ENCODE assay signal across 24 mouse cellular contexts in genomic region chr7:95852630-95853029, GRCm38 (mm10).
DNase-seq lines count a peak whose midpoint lies in the region; ATAC-seq and TF ChIP-seq lines count a peak whose summit lies in the region.
"Had no signal": no experiment of that assay in that cellular context is flagged by ENCODE, and none has a peak within 500 bp of the region (broad histone marks: within the 10 kb centered on the region; RNA-seq: fewer than 3 reads in every experiment).

No protein-coding gene starts in this region.

- WGBS in heart, embryonic 11.5 days (ENCODE audit: insufficient replicate concordance), result 78% methylated on average over 6 of the region's 6 CpGs

- TF ChIP-seq POLR2A in myocyte (IDR thresholded peaks at IDR 0.05; ENCODE audit: insufficient read length, low read depth), result no peak

- H3K27ac ChIP-seq in heart, embryonic 11.5 days (ENCODE audit: low read depth, low read length), result no peak overlapping the region
- H3K27ac ChIP-seq: embryonic facial prominence, embryonic 10.5 days; embryonic facial prominence, embryonic 13.5 days; forebrain, embryonic 15.5 days; heart, adult 2 months; heart, embryonic 10.5 days; hindbrain, embryonic 12.5 days; hindbrain, embryonic 15.5 days had no signal

- ATAC-seq in heart, embryonic 11.5 days (replicated peaks; ENCODE audit: insufficient number of reproducible peaks, low FRiP score, low TSS enrichment), result no peak
- ATAC-seq: activated CD4-positive, CD25-positive, alpha-beta regulatory T cell, adult 4 months; forebrain, embryonic 15.5 days; intestine, postnatal 0 days had no signal

- no peak overlapping the region for H3ac ChIP-seq in myocyte (ENCODE audit: control insufficient read depth, insufficient read length)

- no peaks in the 10 kb centered on the region for H3K36me3 ChIP-seq in myocyte (ENCODE audit: control insufficient read depth, insufficient read depth)
- H3K36me3 ChIP-seq in heart, embryonic 11.5 days (ENCODE audit: control insufficient read depth, insufficient read depth, low read length), result no peaks in the 10 kb centered on the region
- H3K36me3 ChIP-seq: embryonic facial prominence, embryonic 10.5 days; embryonic facial prominence, embryonic 13.5 days; forebrain, embryonic 15.5 days; G1E; heart, embryonic 10.5 days; hindbrain, embryonic 12.5 days; hindbrain, embryonic 15.5 days had no signal

- H3K9me3 ChIP-seq in heart, embryonic 11.5 days (replicated peaks; ENCODE audit: control insufficient read depth, low read length), result no peaks in the 10 kb centered on the region
- H3K9me3 ChIP-seq: embryonic facial prominence, embryonic 10.5 days; embryonic facial prominence, embryonic 13.5 days; forebrain, embryonic 15.5 days; heart, embryonic 10.5 days; hindbrain, embryonic 12.5 days; hindbrain, embryonic 15.5 days had no signal

- no peaks in the 10 kb centered on the region for H3K79me2 ChIP-seq in myocyte (ENCODE audit: control insufficient read depth, insufficient read depth)

- H3K9ac ChIP-seq in heart, embryonic 11.5 days (ENCODE audit: low read depth, low read length), result no peak overlapping the region
- H3K9ac ChIP-seq: embryonic facial prominence, embryonic 13.5 days; forebrain, embryonic 15.5 days; hindbrain, embryonic 12.5 days; hindbrain, embryonic 15.5 days had no signal

- peak overlapping the region; percentile 66 for H3K4me2 ChIP-seq in myocyte (ENCODE audit: low read depth)
- no peak overlapping the region for H3K4me2 ChIP-seq in heart, embryonic 11.5 days
- H3K4me2 ChIP-seq: embryonic facial prominence, embryonic 13.5 days; forebrain, embryonic 15.5 days; hindbrain, embryonic 12.5 days; hindbrain, embryonic 15.5 days had no signal

- peak; percentile 73 for DNase-seq in 3T3-L1 (ENCODE audit: low read depth, low spot score)
- peak; percentile 57 for DNase-seq in NIH3T3 (ENCODE audit: low read depth)
- DNase-seq in gastrocnemius, postnatal 10 days, result no peak
- DNase-seq in cerebellum, adult 8-10 months, result no peak
- DNase-seq: adrenal gland, adult 8-10 months; adrenal gland, postnatal 36 days; cerebellum, adult 18-20 months; cerebellum, adult 9-11 months; cerebellum, postnatal 25 days; embryo, embryonic 11 days; gastrocnemius, postnatal 36 days; heart, adult 2 months had no signal

- H3K4me3 ChIP-seq in myocyte, result no peak overlapping the region
- H3K4me3 ChIP-seq in heart, embryonic 11.5 days (ENCODE audit: low read depth, low read length), result no peak overlapping the region
- H3K4me3 ChIP-seq: embryonic facial prominence, embryonic 10.5 days; embryonic facial prominence, embryonic 13.5 days; forebrain, embryonic 15.5 days; heart, adult 2 months; heart, embryonic 10.5 days; hindbrain, embryonic 12.5 days; hindbrain, embryonic 15.5 days had no signal

- H3K4me1 ChIP-seq in heart, embryonic 11.5 days (ENCODE audit: control insufficient read depth, insufficient read depth, low read length), result no peaks in the 10 kb centered on the region
- H3K4me1 ChIP-seq: embryonic facial prominence, embryonic 10.5 days; embryonic facial prominence, embryonic 13.5 days; forebrain, embryonic 15.5 days; heart, embryonic 10.5 days; hindbrain, embryonic 12.5 days; hindbrain, embryonic 15.5 days had no signal

- no peaks in the 10 kb centered on the region for H3K27me3 ChIP-seq in myocyte (ENCODE audit: control insufficient read depth, insufficient read depth, insufficient read length)
- no peaks in the 10 kb centered on the region for H3K27me3 ChIP-seq in heart, embryonic 11.5 days (ENCODE audit: control insufficient read depth, insufficient read depth, low read length)
- H3K27me3 ChIP-seq: CH12.LX; embryonic facial prominence, embryonic 13.5 days; forebrain, embryonic 15.5 days; hindbrain, embryonic 12.5 days; hindbrain, embryonic 15.5 days had no signal

TF ChIP-seq in myocyte, 11 proteins besides CTCF, POLR2A, EP300 and RAD21:
- no peak for TF ChIP-seq REST (IDR thresholded peaks at IDR 0.05; ENCODE audit: insufficient read depth, insufficient read length)
- no peak for TF ChIP-seq MYOD1 (IDR thresholded peaks at IDR 0.05; ENCODE audit: control insufficient read depth in 1 of 3, insufficient read length in 2 of 3, low read depth in 2 of 3)
- TF ChIP-seq MAX (IDR thresholded peaks at IDR 0.05; ENCODE audit: low read depth), result peak; percentile 52
- no peak for TF ChIP-seq USF1 (IDR thresholded peaks at IDR 0.05; ENCODE audit: low read depth)
- TF ChIP-seq SRF (IDR thresholded peaks at IDR 0.05; ENCODE audit: control insufficient read depth, insufficient read length, low read depth), result no peak
- no peak for TF ChIP-seq TCF12 (IDR thresholded peaks at IDR 0.05; ENCODE audit: insufficient read depth, poor library complexity, severe bottlenecking)
- no peak for TF ChIP-seq POLR2AphosphoS2 (IDR thresholded peaks at IDR 0.05; ENCODE audit: insufficient read length, low read depth)
- no peak for TF ChIP-seq MYOG (IDR thresholded peaks at IDR 0.05; ENCODE audit: control insufficient read depth in 1 of 3, insufficient read depth in 1 of 3, insufficient read length in 2 of 3, low read depth in 2 of 3)
- no peak for TF ChIP-seq TCF3 (IDR thresholded peaks at IDR 0.05; ENCODE audit: insufficient read length, low read depth)
- peak; percentile 83 for TF ChIP-seq CEBPB (IDR thresholded peaks at IDR 0.05; ENCODE audit: insufficient read depth, poor library complexity, severe bottlenecking)
- TF ChIP-seq E2F4 (IDR thresholded peaks at IDR 0.05; ENCODE audit: insufficient read depth), result no peak
TF ChIP-seq in myocyte: peak in this region for 2.

Comparison
In these comparisons a context has a peak if more than half of its experiments do, and no peak if none do; other contexts are left out.
1. DNase-seq: peak in 3T3-L1 (single experiment) and NIH3T3 (single experiment); none in gastrocnemius, postnatal 10 days (single experiment) and cerebellum, adult 8-10 months (single experiment).